Mouse (Mus musculus) forebrain, embryonic 11.5 days (tissue): ENCODE measurements around the gene Sh3bgrl3. TPM values are rescaled to one million over a fixed set of nuclear protein-coding genes. Genes with fewer than 3 reads are reported as not detected.

ENCODE experiments used
- ATAC-seq: fragments of 200-750 bp; cut with Nextera tagmentation; replicated peaks from 2 replicates; pipeline ENCODE4 v1.8.0; 2017; ENCODE audit warnings: moderate TSS enrichment; ENCODE audit not compliant: low FRiP score
- DNase-seq: peaks from one replicate; pipeline ENCODE4 v3.0.0-alpha.2; 2017; ENCODE audit warnings: low spot score
- H3K27ac ChIP-seq: fragments of 300-500 bp; sonication (generic); 2 replicates; pipeline ENCODE4 v1.5.1; 2014; ENCODE audit warnings: low read depth, low read length
- H3K27me3 ChIP-seq: fragments of 300-500 bp; sonication (generic); 2 replicates; pipeline ENCODE4 v1.6.1; 2014; ENCODE audit warnings: mild to moderate bottlenecking, low read length, mixed read lengths; ENCODE audit not compliant: control insufficient read depth, insufficient read depth
- H3K36me3 ChIP-seq: fragments of 300-500 bp; sonication (generic); 2 replicates; pipeline ENCODE4 v1.6.1; 2014; ENCODE audit warnings: mild to moderate bottlenecking, low read length, moderate library complexity, mixed read lengths; ENCODE audit not compliant: control insufficient read depth, insufficient read depth
- H3K4me1 ChIP-seq: fragments of 300-500 bp; sonication (generic); replicated peaks from 2 replicates; pipeline ENCODE4 v1.6.1; 2014; ENCODE audit warnings: low read length, mixed read lengths; ENCODE audit not compliant: control insufficient read depth, insufficient read depth
- H3K4me2 ChIP-seq: fragments of 300-500 bp; sonication (generic); 2 replicates; pipeline ENCODE4 v1.6.1; 2014; ENCODE audit warnings: low read depth, mild to moderate bottlenecking, low read length, moderate library complexity, mixed read lengths; ENCODE audit not compliant: severe bottlenecking
- H3K4me3 ChIP-seq: fragments of 300-500 bp; sonication (generic); 2 replicates; pipeline ENCODE4 v1.5.1; 2014; ENCODE audit warnings: low read depth, low read length
- H3K9ac ChIP-seq: fragments of 300-500 bp; sonication (generic); 2 replicates; pipeline ENCODE4 v1.6.1; 2014; ENCODE audit warnings: low read length
- H3K9me3 ChIP-seq: fragments of 300-500 bp; sonication (generic); 2 replicates; pipeline ENCODE4 v1.6.1; 2016; ENCODE audit warnings: low read length, mixed read lengths; ENCODE audit not compliant: control insufficient read depth
- WGBS: fragments of 180-500 bp; shearing (Covaris S2); extraction: QIAGEN DNeasy Blood & Tissue Kit; methylation state at CpG from one replicate; pipeline ENCODE4 v1.1.7; 2014; 5-methylcytosine and 5-hydroxymethylcytosine counted together
- polyA plus RNA-seq: library from polyadenylated mRNA; unstranded; fragments of >200 nt; fragmentation: Nextera tagmentation; extraction: Ambion mirVana; gene quantifications from 2 replicates; pipeline ENCODE4 v1.2.1, GENCODE M21; 2014

Gene Sh3bgrl3
- polyA plus RNA-seq, 1 experiment from 2014 or later = 264 TPM

GRCm38 (mm10) chr4:134138857-134139256, 10.3 kb upstream of the Sh3bgrl3 start:
- 79% methylated on average over 2 of the region's 2 CpGs for WGBS
- ATAC-seq = no peak

GRCm38 (mm10) chr4:134136280-134136926, 7.8 kb upstream of the Sh3bgrl3 start:
- DNase-seq = no peak
- Histone ChIP-seq H3K27ac (no peak overlapping the region), H3K4me3 (no peak overlapping the region)

More at GRCm38 (mm10) chr4:134138857-134139256, 10.3 kb upstream of the Sh3bgrl3 start:
- no peak overlapping the region for H3K9ac ChIP-seq
- H3K36me3 ChIP-seq = no peaks in the 10 kb centered on the region; the same call in 1 of the 2 replicates
- DNase-seq = no peak
- no peak overlapping the region for H3K4me3 ChIP-seq
- no peaks in the 10 kb centered on the region for H3K9me3 ChIP-seq
- H3K4me2 ChIP-seq = no peak overlapping the region
- no peaks in the 10 kb centered on the region for H3K4me1 ChIP-seq
- H3K27ac ChIP-seq = no peak overlapping the region
- H3K27me3 ChIP-seq = no peaks in the 10 kb centered on the region

DNA sequence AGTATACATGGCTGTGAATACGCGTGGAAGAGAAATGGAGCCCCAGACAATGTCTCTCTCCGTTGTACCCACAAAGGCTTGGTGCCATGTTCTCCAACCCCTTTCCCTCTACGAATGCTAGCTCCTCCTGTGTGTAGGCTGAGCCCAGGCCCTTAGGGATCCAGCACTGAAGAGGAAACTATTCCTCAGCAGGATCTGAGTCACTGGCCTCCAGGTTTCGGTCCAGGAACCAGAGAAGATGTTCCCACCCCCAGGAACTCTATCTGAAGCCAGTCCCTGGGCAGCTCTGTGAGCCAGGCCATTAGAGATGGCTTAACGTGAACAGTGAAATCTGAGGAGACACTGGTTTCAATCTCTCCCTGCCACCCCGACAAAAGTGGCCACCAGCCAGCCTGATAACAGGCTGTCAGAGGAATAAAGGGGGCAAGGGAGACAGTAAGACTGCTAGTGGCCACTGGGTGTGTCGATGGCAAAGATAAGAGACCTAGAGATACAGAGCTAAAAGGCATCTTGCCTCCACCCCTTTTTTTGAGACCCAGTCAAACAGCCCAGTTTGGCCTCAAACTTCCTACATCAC, 4.0 kb upstream of the Sh3bgrl3 start:
- Histone ChIP-seq H3K9ac (no peak overlapping the region), H3K36me3 (no peaks in the 10 kb centered on the region), H3K4me2 (no peak overlapping the region), H3K4me3 (no peak overlapping the region), H3K9me3 (no peaks in the 10 kb centered on the region), H3K27me3 (no peaks in the 10 kb centered on the region), H3K27ac (no peak overlapping the region), H3K4me1 (peaks cover 10% of the 10 kb centered on the region; the same call in 1 of the 2 replicates)
- WGBS = 85% methylated on average over 8 of the region's 8 CpGs
- DNase-seq (no peak), ATAC-seq (no peak)

More at GRCm38 (mm10) chr4:134136280-134136926, 7.8 kb upstream of the Sh3bgrl3 start:
- 67% methylated on average over 3 of the region's 3 CpGs for WGBS
- H3K9me3 ChIP-seq = no peaks in the 10 kb centered on the region
- H3K27me3 ChIP-seq = no peaks in the 10 kb centered on the region
- H3K36me3 ChIP-seq = no peaks in the 10 kb centered on the region
- no peak overlapping the region for H3K9ac ChIP-seq
- no peak overlapping the region for H3K4me2 ChIP-seq
- no peak for ATAC-seq
- H3K4me1 ChIP-seq = no peaks in the 10 kb centered on the region

- H3K36me3 ChIP-seq = no peaks in the 10 kb centered on the region
- no peak overlapping the region for H3K9ac ChIP-seq
- 92% methylated on average over 3 of the region's 3 CpGs for WGBS
- ATAC-seq (no peak), DNase-seq (no peak)
- H3K9me3 ChIP-seq = no peaks in the 10 kb centered on the region
- H3K4me3 ChIP-seq = no peak overlapping the region
- no peak overlapping the region for H3K27ac ChIP-seq
- peaks cover 12% of the 10 kb centered on the region; the same call in 1 of the 2 replicates for H3K4me1 ChIP-seq
- no peak overlapping the region for H3K4me2 ChIP-seq
- no peaks in the 10 kb centered on the region for H3K27me3 ChIP-seq
Measured at GRCm38 (mm10) chr4:134132117-134132516, 3.5 kb upstream of the Sh3bgrl3 start.

DNA sequence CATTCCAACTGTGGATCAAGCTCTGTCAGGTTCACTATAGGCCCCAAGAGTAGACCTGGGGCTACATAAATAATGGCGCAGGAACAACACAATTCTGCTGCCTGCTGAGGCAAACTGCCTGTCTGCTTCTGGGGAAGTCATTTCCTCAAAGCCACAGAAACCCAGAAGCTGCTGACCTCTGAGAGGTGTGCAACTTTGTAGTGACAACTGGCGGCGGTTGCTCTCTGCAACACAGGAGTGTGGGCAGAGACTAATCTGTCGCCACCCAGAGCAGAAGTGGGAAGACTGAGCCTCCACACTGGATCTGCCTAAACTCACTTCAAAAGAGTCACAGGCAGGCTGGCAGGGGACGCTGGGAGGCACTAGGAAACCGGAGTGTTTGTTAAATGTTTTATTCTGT, 893 bp upstream of the Sh3bgrl3 start:
- ATAC-seq (no peak), DNase-seq (no peak)
- Histone ChIP-seq H3K36me3 (no peaks in the 10 kb centered on the region), H3K27ac (no peak overlapping the region), H3K4me3 (no peak overlapping the region), H3K9ac (no peak overlapping the region; the same call in 1 of the 2 replicates), H3K4me2 (peak overlapping the region; percentile 80; the same call in 1 of the 2 replicates), H3K9me3 (no peaks in the 10 kb centered on the region), H3K4me1 (peaks cover 12% of the 10 kb centered on the region; the same call in 1 of the 2 replicates), H3K27me3 (no peaks in the 10 kb centered on the region)
- WGBS = 59% methylated on average over 6 of the region's 6 CpGs

- Histone ChIP-seq H3K4me3 (peak overlapping the region; percentile 74), H3K36me3 (no peaks in the 10 kb centered on the region), H3K27me3 (no peaks in the 10 kb centered on the region), H3K9me3 (no peaks in the 10 kb centered on the region), H3K4me1 (peaks cover 12% of the 10 kb centered on the region; the same call in 1 of the 2 replicates), H3K4me2 (peak overlapping the region; percentile 80), H3K9ac (peak overlapping the region; percentile 89), H3K27ac (peak overlapping the region; percentile 57)
- ATAC-seq (peak; percentile 39), DNase-seq (no peak)
- 5% methylated on average over 14 of the region's 14 CpGs for WGBS
Measured at GRCm38 (mm10) chr4:134128983-134129362, 384 bp upstream of the Sh3bgrl3 start.

DNA sequence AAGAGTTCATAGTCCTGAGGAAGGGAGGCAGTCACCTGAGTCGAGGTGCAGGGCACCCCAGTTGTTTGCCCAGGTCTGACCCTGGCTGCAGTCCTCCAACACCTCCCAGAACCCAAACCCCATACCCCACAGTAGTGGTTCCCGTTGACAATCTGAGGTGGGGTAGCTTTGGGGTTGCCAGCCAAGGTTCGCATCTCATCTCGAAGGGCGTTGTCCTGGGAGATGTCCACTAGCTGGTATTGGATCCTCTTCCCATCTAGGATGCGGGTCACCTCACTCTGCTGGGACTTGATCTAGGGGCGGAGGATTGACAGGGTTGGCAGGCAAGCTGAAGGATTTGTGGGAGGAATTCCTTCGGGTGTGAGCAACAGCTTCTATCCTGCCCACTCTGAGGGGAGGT, 796 bp downstream of the Sh3bgrl3 start:
- Histone ChIP-seq H3K4me3 (peak overlapping the region; percentile 74), H3K9ac (peak overlapping the region; percentile 89), H3K27ac (no peak overlapping the region), H3K36me3 (no peaks in the 10 kb centered on the region), H3K4me2 (peak overlapping the region; percentile 80), H3K27me3 (no peaks in the 10 kb centered on the region), H3K4me1 (peaks cover 12% of the 10 kb centered on the region; the same call in 1 of the 2 replicates), H3K9me3 (no peaks in the 10 kb centered on the region)
- WGBS = 60% methylated on average over 8 of the region's 8 CpGs
- ATAC-seq (no peak), DNase-seq (peak; percentile 50)

DNA sequence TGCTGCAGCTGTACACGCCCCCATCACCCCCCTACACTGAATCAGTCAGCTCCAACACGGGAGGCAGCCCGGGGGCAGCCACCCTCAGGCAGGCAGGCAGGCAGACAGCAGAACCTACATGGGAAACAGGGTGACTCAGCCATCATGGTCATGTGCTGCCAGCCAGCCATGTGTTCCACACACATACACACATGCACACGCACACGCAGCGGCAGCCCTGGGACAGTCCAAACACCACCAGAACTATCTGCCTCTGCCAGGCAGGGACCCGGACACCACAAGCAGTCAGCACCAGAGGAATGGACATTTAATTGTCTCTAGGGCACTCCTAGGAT, 1.5 kb downstream of the Sh3bgrl3 start:
- Histone ChIP-seq H3K9ac (no peak overlapping the region), H3K36me3 (no peaks in the 10 kb centered on the region), H3K4me1 (peaks cover 12% of the 10 kb centered on the region; the same call in 1 of the 2 replicates), H3K4me3 (no peak overlapping the region), H3K4me2 (no peak overlapping the region), H3K9me3 (no peaks in the 10 kb centered on the region), H3K27me3 (no peaks in the 10 kb centered on the region), H3K27ac (no peak overlapping the region)
- no peak for ATAC-seq
- 89% methylated on average over 7 of the region's 7 CpGs for WGBS
- peak; percentile 47 for DNase-seq
